In the genomic region with DNA sequence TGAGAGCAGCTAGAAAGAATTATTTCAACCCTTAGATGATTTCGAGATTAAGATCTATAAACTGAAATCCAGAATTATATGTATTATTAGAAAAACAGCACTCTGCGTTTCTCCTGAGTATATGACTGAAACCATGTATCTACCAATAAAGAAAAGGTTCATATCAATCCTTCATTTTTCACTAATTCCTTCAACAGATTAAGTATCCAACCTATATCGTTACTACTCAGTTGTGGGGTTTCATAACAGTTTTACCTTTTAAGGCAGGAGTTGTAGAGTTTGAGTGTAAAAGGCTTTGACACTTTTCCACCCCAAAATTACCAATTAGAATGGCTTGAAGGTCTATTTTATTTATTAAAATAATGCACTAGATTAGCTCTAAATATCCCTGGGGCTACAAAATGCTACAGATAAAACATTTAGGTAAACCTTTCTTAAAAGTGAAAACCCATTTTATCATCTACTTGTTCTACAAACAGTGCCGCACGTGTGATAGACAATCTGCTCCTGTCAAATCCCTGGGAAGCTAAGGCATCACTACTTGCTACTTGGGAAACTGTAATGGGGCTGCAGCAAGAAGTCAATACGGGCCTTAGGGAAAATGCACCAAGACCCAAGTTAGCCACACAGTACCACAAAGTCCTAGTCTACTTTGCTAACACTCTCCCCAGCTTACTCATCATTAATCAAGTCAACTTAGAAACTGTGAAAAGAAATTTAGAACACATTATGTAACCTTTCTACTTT, we compare ENCODE assay signal across 9 mouse cellular contexts. TPM values are rescaled to one million over a fixed set of nuclear protein-coding genes. Genes with fewer than 3 reads are reported as not detected.
A peak's percentile ranks its signal among the peaks of the same experiment; 100 is the strongest.
DNase-seq lines count a peak whose midpoint lies in the region; ATAC-seq and TF ChIP-seq lines count a peak whose summit lies in the region.
"Had no signal": no experiment of that assay in that cellular context is flagged by ENCODE, and none has a peak within 500 bp of the region (broad histone marks: within the 10 kb centered on the region; RNA-seq: fewer than 3 reads in every experiment).

No protein-coding gene starts in this region.

- TF ChIP-seq CTCF in liver, postnatal 0 days (IDR thresholded peaks at IDR 0.05; ENCODE audit: low read depth), result no peak

- H3K4me1 ChIP-seq in heart, embryonic 13.5 days, result peaks cover 47% of the 10 kb centered on the region
- peaks cover 39% of the 10 kb centered on the region for H3K4me1 ChIP-seq in forebrain, embryonic 15.5 days
- H3K4me1 ChIP-seq in liver, postnatal 0 days (ENCODE audit: insufficient read depth), result peaks cover 29% of the 10 kb centered on the region

- no peak for TF ChIP-seq EP300 in liver, postnatal 0 days (IDR thresholded peaks at IDR 0.05; ENCODE audit: low read depth)

- no peaks in the 10 kb centered on the region for H3K36me3 ChIP-seq in heart, embryonic 13.5 days
- no peaks in the 10 kb centered on the region for H3K36me3 ChIP-seq in forebrain, embryonic 15.5 days
- H3K36me3 ChIP-seq in liver, postnatal 0 days (replicated peaks; ENCODE audit: insufficient read depth, low read length), result peaks cover 1% of the 10 kb centered on the region; the same call in 1 of the 2 replicates

- WGBS in heart, embryonic 13.5 days, result 32% methylated on average over 6 of the region's 6 CpGs
- 44% methylated on average over 6 of the region's 6 CpGs for WGBS in forebrain, embryonic 15.5 days
- 24% methylated on average over 6 of the region's 6 CpGs for WGBS in liver, postnatal 0 days (ENCODE audit: insufficient replicate concordance)

- H3K9ac ChIP-seq in heart, embryonic 13.5 days, result peak overlapping the region; percentile 71
- H3K9ac ChIP-seq in forebrain, embryonic 15.5 days (replicated peaks), result no peak overlapping the region
- H3K9ac ChIP-seq in liver, postnatal 0 days (replicated peaks), result peak overlapping the region; percentile 43

- H3K27me3 ChIP-seq in heart, embryonic 13.5 days (replicated peaks), result no peaks in the 10 kb centered on the region
- H3K27me3 ChIP-seq in forebrain, embryonic 15.5 days, result no peaks in the 10 kb centered on the region
- no peaks in the 10 kb centered on the region for H3K27me3 ChIP-seq in liver, postnatal 0 days (ENCODE audit: insufficient read depth, low read length)

- peak overlapping the region; percentile 70 for H3K4me2 ChIP-seq in heart, embryonic 13.5 days
- H3K4me2 ChIP-seq in forebrain, embryonic 15.5 days (replicated peaks), result peak overlapping the region; percentile 55
- H3K4me2 ChIP-seq in liver, postnatal 0 days (ENCODE audit: low read depth, low read length), result peak overlapping the region; percentile 75

- no peak for ATAC-seq in heart, embryonic 13.5 days (ENCODE audit: extremely low read depth, insufficient number of reproducible peaks, low FRiP score, low TSS enrichment)
- no peak for ATAC-seq in forebrain, embryonic 15.5 days (replicated peaks)
- ATAC-seq in liver, postnatal 0 days, result no peak
- ATAC-seq in erythroid progenitor cell, adult 5-6 weeks (replicated peaks; ENCODE audit: low FRiP score, poor library complexity, severe bottlenecking), result no peak

- intact Hi-C loops in heart, postnatal 10 days (cut with DNase I), result no loop called here

- peak overlapping the region; percentile 100 for H3K4me3 ChIP-seq in heart, embryonic 13.5 days
- peak overlapping the region; percentile 100 for H3K4me3 ChIP-seq in forebrain, embryonic 15.5 days
- peak overlapping the region; percentile 72 for H3K4me3 ChIP-seq in liver, postnatal 0 days (ENCODE audit: low read depth, low read length)

- no peak overlapping the region for H3K27ac ChIP-seq in heart, embryonic 13.5 days (replicated peaks)
- H3K27ac ChIP-seq in forebrain, embryonic 15.5 days (replicated peaks), result no peak overlapping the region
- 0 out of 2 replicates have a peak overlapping the region, but pooled peaks have one; percentile 0 for H3K27ac ChIP-seq in liver, postnatal 0 days (ENCODE audit: low read depth)

- H3K9me3 ChIP-seq in heart, embryonic 13.5 days, result no peaks in the 10 kb centered on the region
- H3K9me3 ChIP-seq in forebrain, embryonic 15.5 days, result no peaks in the 10 kb centered on the region
- H3K9me3 ChIP-seq in liver, postnatal 0 days (ENCODE audit: low read length), result no peaks in the 10 kb centered on the region

- no peak for DNase-seq in heart, postnatal 10 days
- DNase-seq in ES-CJ7 (ENCODE audit: low read depth, low spot score), result peak; percentile 19
- no peak for DNase-seq in liver, postnatal 0 days
- DNase-seq in right cerebral cortex, adult 18-20 months, result no peak
- DNase-seq in retina, postnatal 1 day, result no peak
- DNase-seq: layer of hippocampus, postnatal 36 days had no signal

RNA-seq across cellular contexts. Expression of a gene that starts 2.1 kb away (rescaled TPM):
- 105 and 112 TPM in 2 replicates for polyA plus RNA-seq in heart, embryonic 13.5 days (2015; fragmentation: Nextera tagmentation; extraction: Ambion mirVana)
- total RNA-seq in heart, postnatal 10 days (2021), result 100 to 1,000 TPM; 122 to 124 TPM
- polyA plus RNA-seq in forebrain, embryonic 15.5 days (2015; fragmentation: Nextera tagmentation; extraction: Ambion mirVana), result 110 and 113 TPM in 2 replicates
- 48.7 and 54.8 TPM in 2 replicates for polyA plus RNA-seq in liver, postnatal 0 days (2015; fragmentation: Nextera tagmentation; extraction: Ambion mirVana)
- 139 and 168 TPM in 2 replicates for total RNA-seq in erythroid progenitor cell, adult 5-6 weeks (2015; ENCODE audit: low replicate concordance)
- total RNA-seq in erythroid progenitor cell, adult 5-6 weeks (2017; ENCODE audit: low replicate concordance), result 174 and 187 TPM in 2 replicates

RNA-seq across cellular contexts. Expression of a gene that starts 23.0 kb away (rescaled TPM):
- 21.3 and 22.7 TPM in 2 replicates for polyA plus RNA-seq in heart, embryonic 13.5 days (2015; fragmentation: Nextera tagmentation; extraction: Ambion mirVana)
- total RNA-seq in heart, postnatal 10 days (2021), result 10 to 100 TPM; 17.5 to 19.2 TPM
- polyA plus RNA-seq in forebrain, embryonic 15.5 days (2015; fragmentation: Nextera tagmentation; extraction: Ambion mirVana), result 41.4 and 42.9 TPM in 2 replicates
- polyA plus RNA-seq in liver, postnatal 0 days (2015; fragmentation: Nextera tagmentation; extraction: Ambion mirVana), result 17.3 and 18.9 TPM in 2 replicates
- 43.6 and 46.1 TPM in 2 replicates for total RNA-seq in erythroid progenitor cell, adult 5-6 weeks (2015; ENCODE audit: low replicate concordance)
- total RNA-seq in erythroid progenitor cell, adult 5-6 weeks (2017; ENCODE audit: low replicate concordance), result 42.8 and 56.5 TPM in 2 replicates

RNA-seq across cellular contexts. Expression of a gene that starts 32.6 kb away (rescaled TPM):
- polyA plus RNA-seq in heart, embryonic 13.5 days (2015; fragmentation: Nextera tagmentation; extraction: Ambion mirVana), result 0.76 and 0.90 TPM in 2 replicates
- under 1 TPM; 0.45 TPM for total RNA-seq in heart, postnatal 10 days (2021)
- polyA plus RNA-seq in forebrain, embryonic 15.5 days (2015; fragmentation: Nextera tagmentation; extraction: Ambion mirVana), result 11.7 and 13.5 TPM in 2 replicates
- 0.41 and 0.46 TPM in 2 replicates for polyA plus RNA-seq in liver, postnatal 0 days (2015; fragmentation: Nextera tagmentation; extraction: Ambion mirVana)
- 5.9 and 11.9 TPM in 2 replicates for total RNA-seq in erythroid progenitor cell, adult 5-6 weeks (2015; ENCODE audit: low replicate concordance)
- total RNA-seq in erythroid progenitor cell, adult 5-6 weeks (2017; ENCODE audit: low replicate concordance), result 9.9 and 13.9 TPM in 2 replicates
